Mouse (Mus musculus) erythroblast, embryonic 14.5 days (primary cell): ENCODE results near the gene Abcc12.

Source experiments
- GATA1 ChIP-seq: IDR thresholded peaks from 2 replicates; pipeline ENCODE4 v1.6.1; 2012; ENCODE audit warnings: low read length, inconsistent platforms, mixed read lengths
- TAL1 ChIP-seq: IDR thresholded peaks from 3 replicates; pipeline ENCODE4 v1.6.1; 2012; ENCODE audit warnings: low read length, inconsistent platforms, mixed read lengths

- TF ChIP-seq GATA1 (no peak), TAL1 (no peak)
Observed at GRCm38 (mm10) chr8:86540376-86540775, 40.1 kb downstream of the Abcc12 start.
